Mouse (Mus musculus): ENCODE data around the gene Fkbp6. TPM values are rescaled to one million over a fixed set of nuclear protein-coding genes. Genes with fewer than 3 reads are reported as not detected.
A peak's percentile ranks its signal among the peaks of the same experiment; 100 is the strongest.

Fkbp6 gene
- polyA plus RNA-seq, 1 experiment from 2014 or later: 0.26 TPM

DNA sequence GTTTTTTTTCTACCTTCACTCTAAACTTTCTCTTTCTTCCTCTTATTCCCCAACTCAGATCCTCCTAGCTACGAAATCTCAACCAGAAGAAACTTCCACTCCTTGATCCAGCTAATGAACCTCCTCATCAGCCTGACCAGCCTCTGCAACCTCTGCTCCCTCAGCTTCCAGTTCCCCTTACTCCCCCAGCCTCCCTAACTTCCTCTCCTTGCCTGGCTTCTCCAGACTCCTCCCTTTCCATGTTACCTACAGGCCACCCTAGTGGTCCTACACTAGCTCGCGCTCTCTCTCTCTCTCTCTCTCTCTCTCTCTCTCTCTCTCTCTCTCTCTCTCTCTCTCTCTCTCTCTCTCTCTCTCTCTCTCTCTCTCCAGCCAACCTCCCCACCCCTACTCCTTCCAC, 33.7 kb downstream of the Fkbp6 start:
- ATAC-seq (ENCODE audit: low FRiP score): no peak
- Histone ChIP-seq H3K4me3 (ENCODE audit: low read depth, low read length) (no peak overlapping the region), H3K9ac (ENCODE audit: low read depth, low read length) (no peak overlapping the region), H3K4me1 (replicated peaks; ENCODE audit: control insufficient read depth, insufficient read depth, low read length) (no peaks in the 10 kb centered on the region), H3K36me3 (ENCODE audit: control insufficient read depth, insufficient read depth, low read length) (no peaks in the 10 kb centered on the region), H3K9me3 (ENCODE audit: control insufficient read depth, low read length) (no peaks in the 10 kb centered on the region), H3K4me2 (replicated peaks; ENCODE audit: low read depth, low read length) (no peak overlapping the region), H3K27me3 (ENCODE audit: control insufficient read depth, insufficient read depth, low read length) (no peaks in the 10 kb centered on the region), H3K27ac (ENCODE audit: low read depth, low read length) (no peak overlapping the region)
- 78% methylated on average over 3 of the region's 3 CpGs for WGBS
- no peak for DNase-seq (ENCODE audit: low spot score)

DNA sequence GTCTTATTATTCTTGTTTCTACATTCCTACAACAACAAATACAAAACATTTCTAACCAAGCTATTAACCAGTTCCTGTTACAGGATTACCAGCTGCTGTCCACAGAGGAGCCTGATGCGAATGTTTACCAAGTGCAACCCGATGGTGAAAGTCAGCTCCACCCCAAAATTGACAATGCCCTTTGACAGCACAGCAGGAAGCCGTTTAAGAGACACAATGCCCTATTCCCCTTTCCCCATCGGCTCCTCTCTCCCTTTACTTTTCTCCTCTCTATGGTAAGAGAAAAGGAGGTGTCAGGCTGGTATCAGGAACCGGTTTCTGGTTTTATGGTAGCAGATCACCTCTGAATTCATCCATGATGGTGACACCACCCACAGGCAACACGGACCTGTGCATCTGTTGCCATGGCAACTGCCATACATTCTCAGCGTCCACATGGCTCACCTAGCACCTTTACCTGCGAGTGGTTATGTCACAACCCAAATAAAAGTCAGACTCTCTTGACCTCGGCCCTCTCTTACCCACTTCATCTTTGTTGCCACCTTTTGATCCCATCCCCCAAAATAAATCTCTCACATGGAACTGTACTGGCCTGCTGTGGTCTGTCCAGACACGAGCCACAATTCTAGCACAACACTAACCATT, 43.4 kb downstream of the Fkbp6 start:
- H3K9me3 ChIP-seq (ENCODE audit: control insufficient read depth, low read length): no peaks in the 10 kb centered on the region
- H3K27ac ChIP-seq (ENCODE audit: low read depth, low read length): no peak overlapping the region
- H3K4me1 ChIP-seq (replicated peaks; ENCODE audit: control insufficient read depth, insufficient read depth, low read length): no peaks in the 10 kb centered on the region
- no peak overlapping the region for H3K4me2 ChIP-seq (replicated peaks; ENCODE audit: low read depth, low read length)
- WGBS: 44% methylated on average over 10 of the region's 10 CpGs
- H3K9ac ChIP-seq (ENCODE audit: low read depth, low read length): no peak overlapping the region
- ATAC-seq (ENCODE audit: low FRiP score): no peak
- DNase-seq (ENCODE audit: low spot score): no peak
- H3K4me3 ChIP-seq (ENCODE audit: low read depth, low read length): no peak overlapping the region
- no peaks in the 10 kb centered on the region for H3K27me3 ChIP-seq (ENCODE audit: control insufficient read depth, insufficient read depth, low read length)
- H3K36me3 ChIP-seq (ENCODE audit: control insufficient read depth, insufficient read depth, low read length): no peaks in the 10 kb centered on the region

- ATAC-seq (ENCODE audit: low FRiP score) (no peak), DNase-seq (ENCODE audit: low spot score) (no peak)
- Histone ChIP-seq H3K27ac (ENCODE audit: low read depth, low read length) (no peak overlapping the region), H3K4me3 (ENCODE audit: low read depth, low read length) (no peak overlapping the region), H3K4me1 (replicated peaks; ENCODE audit: control insufficient read depth, insufficient read depth, low read length) (no peaks in the 10 kb centered on the region), H3K27me3 (ENCODE audit: control insufficient read depth, insufficient read depth, low read length) (no peaks in the 10 kb centered on the region), H3K9ac (ENCODE audit: low read depth, low read length) (no peak overlapping the region), H3K36me3 (ENCODE audit: control insufficient read depth, insufficient read depth, low read length) (no peaks in the 10 kb centered on the region), H3K4me2 (replicated peaks; ENCODE audit: low read depth, low read length) (no peak overlapping the region), H3K9me3 (ENCODE audit: control insufficient read depth, low read length) (no peaks in the 10 kb centered on the region)
- WGBS: 86% methylated on average over 3 of the region's 3 CpGs
These were observed 47.4 kb downstream of the Fkbp6 start for GRCm38 (mm10) chr5:135302454-135302853.

DNA sequence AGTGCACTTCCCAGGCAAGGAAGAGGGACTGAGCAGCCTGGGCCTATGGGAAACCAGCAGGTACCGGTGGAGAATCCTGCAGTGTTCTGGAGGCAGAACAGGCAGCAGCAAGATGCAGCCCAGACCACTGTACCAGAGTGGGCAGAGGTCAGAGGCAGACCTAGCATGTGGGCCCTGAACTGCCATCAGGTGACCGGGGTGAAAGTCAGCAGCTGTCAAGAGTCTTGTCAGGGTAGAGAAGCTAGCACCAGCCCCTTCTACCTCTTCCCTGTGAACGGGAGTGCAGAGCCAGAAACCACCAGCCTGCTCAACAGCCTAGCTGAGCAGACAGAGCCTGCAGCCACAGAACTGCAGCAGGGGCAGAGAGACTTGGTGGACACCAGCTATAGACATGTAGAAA, 47.9 kb downstream of the Fkbp6 start:
- no peaks in the 10 kb centered on the region for H3K36me3 ChIP-seq (ENCODE audit: control insufficient read depth, insufficient read depth, low read length)
- no peak for DNase-seq (ENCODE audit: low spot score)
- H3K9me3 ChIP-seq (ENCODE audit: control insufficient read depth, low read length): no peaks in the 10 kb centered on the region
- H3K4me2 ChIP-seq (replicated peaks; ENCODE audit: low read depth, low read length): no peak overlapping the region
- no peaks in the 10 kb centered on the region for H3K27me3 ChIP-seq (ENCODE audit: control insufficient read depth, insufficient read depth, low read length)
- H3K4me1 ChIP-seq (replicated peaks; ENCODE audit: control insufficient read depth, insufficient read depth, low read length): no peaks in the 10 kb centered on the region
- H3K9ac ChIP-seq (ENCODE audit: low read depth, low read length): no peak overlapping the region
- no peak for ATAC-seq (ENCODE audit: low FRiP score)
- 45% methylated on average over 3 of the region's 3 CpGs for WGBS
- H3K4me3 ChIP-seq (ENCODE audit: low read depth, low read length): no peak overlapping the region
- H3K27ac ChIP-seq (ENCODE audit: low read depth, low read length): no peak overlapping the region

DNA sequence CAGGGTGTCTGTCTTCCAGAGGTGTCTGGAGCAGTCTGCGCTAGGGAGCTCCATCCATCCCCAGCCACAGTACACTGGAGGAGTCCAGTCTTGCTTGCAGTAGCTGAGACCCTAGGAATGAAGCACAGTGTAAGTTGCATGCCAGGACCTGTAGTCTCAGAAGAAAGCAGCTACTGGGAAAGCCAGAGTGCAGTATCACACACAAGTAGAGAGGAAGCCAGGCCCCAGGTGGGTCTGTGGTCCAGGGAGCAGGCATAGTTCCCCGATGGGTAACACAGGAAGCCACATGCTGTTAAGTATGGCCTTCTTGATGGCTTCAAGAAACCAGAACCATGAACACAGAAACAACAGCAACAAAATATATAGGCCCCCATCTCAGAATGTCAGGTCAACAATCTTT, 57.8 kb downstream of the Fkbp6 start:
- Histone ChIP-seq H3K9me3 (ENCODE audit: control insufficient read depth, low read length) (no peaks in the 10 kb centered on the region), H3K4me1 (replicated peaks; ENCODE audit: control insufficient read depth, insufficient read depth, low read length) (no peaks in the 10 kb centered on the region), H3K27ac (ENCODE audit: low read depth, low read length) (no peak overlapping the region), H3K27me3 (ENCODE audit: control insufficient read depth, insufficient read depth, low read length) (no peaks in the 10 kb centered on the region), H3K4me2 (replicated peaks; ENCODE audit: low read depth, low read length) (no peak overlapping the region), H3K9ac (ENCODE audit: low read depth, low read length) (no peak overlapping the region), H3K36me3 (ENCODE audit: control insufficient read depth, insufficient read depth, low read length) (no peaks in the 10 kb centered on the region), H3K4me3 (ENCODE audit: low read depth, low read length) (no peak overlapping the region)
- DNase-seq (ENCODE audit: low spot score) (no peak), ATAC-seq (ENCODE audit: low FRiP score) (no peak)
- WGBS: 92% methylated on average over 2 of the region's 2 CpGs

GRCm38 (mm10) chr5:135291193-135291592, 58.7 kb downstream of the Fkbp6 start:
- no peaks in the 10 kb centered on the region for H3K9me3 ChIP-seq (ENCODE audit: control insufficient read depth, low read length)
- H3K27me3 ChIP-seq (ENCODE audit: control insufficient read depth, insufficient read depth, low read length): no peaks in the 10 kb centered on the region
- no peaks in the 10 kb centered on the region for H3K4me1 ChIP-seq (replicated peaks; ENCODE audit: control insufficient read depth, insufficient read depth, low read length)
- H3K4me2 ChIP-seq (replicated peaks; ENCODE audit: low read depth, low read length): no peak overlapping the region
- no peak for DNase-seq (ENCODE audit: low spot score)
- no peak overlapping the region for H3K4me3 ChIP-seq (ENCODE audit: low read depth, low read length)
- H3K36me3 ChIP-seq (ENCODE audit: control insufficient read depth, insufficient read depth, low read length): no peaks in the 10 kb centered on the region
- H3K9ac ChIP-seq (ENCODE audit: low read depth, low read length): no peak overlapping the region
- H3K27ac ChIP-seq (ENCODE audit: low read depth, low read length): no peak overlapping the region
- 53% methylated on average over 4 of the region's 4 CpGs for WGBS
- ATAC-seq (ENCODE audit: low FRiP score): no peak

DNA sequence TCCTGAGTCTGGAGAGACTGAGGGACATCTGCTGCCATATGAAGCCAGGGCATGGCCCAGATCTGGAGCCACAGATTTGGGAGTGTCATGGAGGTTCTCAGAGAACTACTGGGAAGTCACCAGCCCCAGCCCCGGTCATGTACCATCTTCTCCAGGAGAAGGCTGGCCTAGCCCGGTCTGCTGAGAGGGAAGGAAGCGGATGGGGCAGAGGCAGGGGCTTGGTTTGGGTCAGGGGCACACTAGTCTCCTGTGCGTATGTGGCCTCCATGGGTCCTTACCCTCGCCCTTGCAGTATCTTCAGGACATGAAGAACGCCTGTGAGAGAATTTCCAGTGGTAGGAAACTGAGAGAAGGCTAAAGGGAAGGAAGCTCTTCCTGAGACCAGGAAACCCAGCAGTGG, 59.1 kb downstream of the Fkbp6 start:
- no peak overlapping the region for H3K4me2 ChIP-seq (replicated peaks; ENCODE audit: low read depth, low read length)
- no peak for ATAC-seq (ENCODE audit: low FRiP score)
- no peak overlapping the region for H3K27ac ChIP-seq (ENCODE audit: low read depth, low read length)

GRCm38 (mm10) chr5:135286926-135287325, 62.9 kb downstream of the Fkbp6 start:
- no peak overlapping the region for H3K4me3 ChIP-seq (ENCODE audit: low read depth, low read length)
- no peaks in the 10 kb centered on the region for H3K27me3 ChIP-seq (ENCODE audit: control insufficient read depth, insufficient read depth, low read length)
- H3K27ac ChIP-seq (ENCODE audit: low read depth, low read length): no peak overlapping the region
- DNase-seq (ENCODE audit: low spot score) (no peak), ATAC-seq (ENCODE audit: low FRiP score) (no peak)
- no peak overlapping the region for H3K9ac ChIP-seq (ENCODE audit: low read depth, low read length)
- 92% methylated on average over 5 of the region's 5 CpGs for WGBS
- no peaks in the 10 kb centered on the region for H3K4me1 ChIP-seq (replicated peaks; ENCODE audit: control insufficient read depth, insufficient read depth, low read length)
- no peaks in the 10 kb centered on the region for H3K9me3 ChIP-seq (ENCODE audit: control insufficient read depth, low read length)
- H3K36me3 ChIP-seq (ENCODE audit: control insufficient read depth, insufficient read depth, low read length): no peaks in the 10 kb centered on the region
- H3K4me2 ChIP-seq (replicated peaks; ENCODE audit: low read depth, low read length): no peak overlapping the region

More for the DNA sequence above, 59.1 kb downstream of the Fkbp6 start:
- no peak for DNase-seq (ENCODE audit: low spot score)
- Histone ChIP-seq H3K9ac (ENCODE audit: low read depth, low read length) (no peak overlapping the region), H3K36me3 (ENCODE audit: control insufficient read depth, insufficient read depth, low read length) (no peaks in the 10 kb centered on the region), H3K4me3 (ENCODE audit: low read depth, low read length) (no peak overlapping the region), H3K9me3 (ENCODE audit: control insufficient read depth, low read length) (no peaks in the 10 kb centered on the region), H3K27me3 (ENCODE audit: control insufficient read depth, insufficient read depth, low read length) (no peaks in the 10 kb centered on the region), H3K4me1 (replicated peaks; ENCODE audit: control insufficient read depth, insufficient read depth, low read length) (no peaks in the 10 kb centered on the region)
- WGBS: 70% methylated on average over 6 of the region's 6 CpGs

GRCm38 (mm10) chr5:135286185-135286584, 63.7 kb downstream of the Fkbp6 start:
- Histone ChIP-seq H3K4me1 (replicated peaks; ENCODE audit: control insufficient read depth, insufficient read depth, low read length) (no peaks in the 10 kb centered on the region), H3K4me2 (replicated peaks; ENCODE audit: low read depth, low read length) (no peak overlapping the region), H3K9ac (ENCODE audit: low read depth, low read length) (no peak overlapping the region), H3K36me3 (ENCODE audit: control insufficient read depth, insufficient read depth, low read length) (no peaks in the 10 kb centered on the region), H3K4me3 (ENCODE audit: low read depth, low read length) (no peak overlapping the region), H3K27me3 (ENCODE audit: control insufficient read depth, insufficient read depth, low read length) (no peaks in the 10 kb centered on the region), H3K9me3 (ENCODE audit: control insufficient read depth, low read length) (no peaks in the 10 kb centered on the region), H3K27ac (ENCODE audit: low read depth, low read length) (no peak overlapping the region)
- DNase-seq (ENCODE audit: low spot score): peak; percentile 90
- ATAC-seq (ENCODE audit: low FRiP score): peak; percentile 53
- 2% methylated on average over 6 of the region's 6 CpGs for WGBS

Data from hindbrain, embryonic 11.5 days (tissue).